Mouse (Mus musculus) heart, embryonic 15.5 days (tissue): Measurements from ENCODE around the gene Frrs1. TPM values are rescaled to one million over a fixed set of nuclear protein-coding genes. Genes with fewer than 3 reads are reported as not detected.

Experiments
- ATAC-seq: fragments of 200-750 bp; cut with Nextera tagmentation; replicated peaks from 2 replicates; pipeline ENCODE4 v1.8.0; 2017; ENCODE audit warnings: low read depth, moderate TSS enrichment; ENCODE audit not compliant: insufficient number of reproducible peaks, insufficient read depth, low FRiP score
- H3K27ac ChIP-seq: fragments of 300-500 bp; sonication (generic); 2 replicates; pipeline ENCODE4 v1.5.1; 2015; ENCODE audit warnings: mild to moderate bottlenecking, inconsistent platforms
- H3K27me3 ChIP-seq: fragments of 300-500 bp; sonication (generic); 2 replicates; pipeline ENCODE4 v1.6.1; 2015; ENCODE audit warnings: inconsistent platforms
- H3K36me3 ChIP-seq: fragments of 300-500 bp; sonication (generic); 2 replicates; pipeline ENCODE4 v1.6.1; 2015; ENCODE audit warnings: mild to moderate bottlenecking, inconsistent platforms
- H3K4me1 ChIP-seq: fragments of 300-500 bp; sonication (generic); replicated peaks from 2 replicates; pipeline ENCODE4 v1.6.1; 2015; ENCODE audit warnings: inconsistent platforms
- H3K4me2 ChIP-seq: fragments of 300-500 bp; sonication (generic); 2 replicates; pipeline ENCODE4 v1.6.1; 2015; ENCODE audit warnings: inconsistent platforms, mild to moderate bottlenecking, moderate library complexity
- H3K4me3 ChIP-seq: fragments of 300-500 bp; sonication (generic); 2 replicates; pipeline ENCODE4 v1.5.1; 2015; ENCODE audit warnings: mild to moderate bottlenecking, inconsistent platforms
- H3K9ac ChIP-seq: fragments of 300-500 bp; sonication (generic); 2 replicates; pipeline ENCODE4 v1.6.1; 2015; ENCODE audit warnings: mild to moderate bottlenecking, inconsistent platforms
- H3K9me3 ChIP-seq: fragments of 300-500 bp; sonication (generic); replicated peaks from 2 replicates; pipeline ENCODE4 v1.6.1; 2016; ENCODE audit warnings: inconsistent platforms
- whole genome bisulfite sequencing: fragments of 180-500 bp; shearing (Covaris S2); methylation state at CpG from one replicate; pipeline ENCODE4 v1.1.7; 2015; ENCODE audit warnings: mixed read lengths; 5-methylcytosine and 5-hydroxymethylcytosine counted together
- polyA plus RNA-seq: library from polyadenylated mRNA; unstranded; fragments of >200 nt; fragmentation: Nextera tagmentation; extraction: Ambion mirVana; gene quantifications from 2 replicates; pipeline ENCODE4 v1.2.1, GENCODE M21; 2015

The Frrs1 gene
- polyA plus RNA-seq, 1 experiment from 2014 or later, result 14.8 TPM

DNA sequence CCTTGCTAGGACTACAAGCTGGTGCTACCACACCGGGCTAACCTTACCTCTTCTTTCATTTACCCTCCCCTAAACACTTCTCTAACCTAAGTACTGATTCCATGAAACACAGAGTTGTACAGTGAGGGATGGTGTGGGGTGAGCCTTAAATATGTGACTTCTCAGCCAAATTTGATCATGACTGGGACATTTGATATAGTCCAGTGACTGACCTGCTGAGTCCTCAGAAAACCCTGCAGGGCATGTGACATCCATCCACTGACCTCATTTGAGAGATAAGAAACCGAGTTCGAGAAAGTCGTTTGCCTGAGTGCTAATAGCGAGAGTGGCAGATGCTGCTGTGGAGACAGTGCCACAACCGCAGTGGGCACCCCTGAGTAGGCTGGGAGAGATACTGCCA lies 55.1 kb downstream of the Frrs1 start:
- ATAC-seq, result no peak
- Histone ChIP-seq H3K36me3 (no peaks in the 10 kb centered on the region; the same call in 1 of the 2 replicates), H3K9me3 (no peaks in the 10 kb centered on the region), H3K4me1 (peaks cover 7% of the 10 kb centered on the region; the same call in 1 of the 2 replicates), H3K27ac (peak overlapping the region; percentile 26; the same call in 1 of the 2 replicates), H3K4me2 (no peak overlapping the region), H3K27me3 (no peaks in the 10 kb centered on the region), H3K4me3 (no peak overlapping the region), H3K9ac (no peak overlapping the region)
- 58% methylated on average over 6 of the region's 6 CpGs for WGBS

DNA sequence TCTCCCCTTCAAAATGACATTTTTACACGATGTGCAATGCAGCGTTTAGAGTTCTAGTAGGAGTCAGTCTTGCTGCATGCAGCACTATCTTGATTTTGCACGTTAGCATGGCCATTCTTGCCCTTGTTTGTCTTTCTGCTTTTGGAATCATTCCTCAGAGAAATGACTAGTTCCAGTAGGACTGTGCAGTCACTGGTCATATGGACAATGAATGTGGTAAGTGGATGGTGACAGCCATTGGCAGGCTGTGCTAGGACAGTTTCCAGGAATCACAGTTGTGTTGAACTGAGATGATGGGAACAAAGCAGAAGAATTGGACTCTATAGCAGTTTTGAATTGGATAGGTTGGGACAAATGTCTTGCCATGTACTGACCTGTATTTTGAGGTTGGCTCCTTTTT lies 55.7 kb downstream of the Frrs1 start:
- no peaks in the 10 kb centered on the region for H3K9me3 ChIP-seq
- H3K27me3 ChIP-seq, result no peaks in the 10 kb centered on the region
- 0 out of 2 replicates have a peak, but pooled peaks have one; percentile 43 for ATAC-seq
- no peaks in the 10 kb centered on the region; the same call in 1 of the 2 replicates for H3K36me3 ChIP-seq
- H3K4me2 ChIP-seq, result no peak overlapping the region
- H3K4me1 ChIP-seq, result peaks cover 7% of the 10 kb centered on the region; the same call in 1 of the 2 replicates
- H3K4me3 ChIP-seq, result no peak overlapping the region
- H3K27ac ChIP-seq, result peak overlapping the region; percentile 26; the same call in 1 of the 2 replicates
- 29% methylated on average over 3 of the region's 3 CpGs for WGBS
- H3K9ac ChIP-seq, result no peak overlapping the region

GRCm38 (mm10) chr3:116917016-116917415 lies 57.8 kb downstream of the Frrs1 start:
- no peak overlapping the region for H3K4me2 ChIP-seq
- H3K27me3 ChIP-seq, result no peaks in the 10 kb centered on the region
- H3K27ac ChIP-seq, result no peak overlapping the region
- WGBS, result 84% methylated on average over 4 of the region's 4 CpGs
- no peaks in the 10 kb centered on the region; the same call in 1 of the 2 replicates for H3K36me3 ChIP-seq
- H3K4me3 ChIP-seq, result no peak overlapping the region
- no peak overlapping the region for H3K9ac ChIP-seq
- peaks cover 7% of the 10 kb centered on the region; the same call in 1 of the 2 replicates for H3K4me1 ChIP-seq
- no peaks in the 10 kb centered on the region for H3K9me3 ChIP-seq
- ATAC-seq, result no peak

- Histone ChIP-seq H3K9ac (no peak overlapping the region), H3K4me1 (no peaks in the 10 kb centered on the region), H3K27me3 (no peaks in the 10 kb centered on the region), H3K4me2 (no peak overlapping the region), H3K4me3 (no peak overlapping the region), H3K9me3 (no peaks in the 10 kb centered on the region), H3K36me3 (no peaks in the 10 kb centered on the region; the same call in 1 of the 2 replicates), H3K27ac (no peak overlapping the region)
- WGBS, result 80% methylated on average over 3 of the region's 3 CpGs
- no peak for ATAC-seq
Measured at GRCm38 (mm10) chr3:116921535-116921934, 62.3 kb downstream of the Frrs1 start.

DNA sequence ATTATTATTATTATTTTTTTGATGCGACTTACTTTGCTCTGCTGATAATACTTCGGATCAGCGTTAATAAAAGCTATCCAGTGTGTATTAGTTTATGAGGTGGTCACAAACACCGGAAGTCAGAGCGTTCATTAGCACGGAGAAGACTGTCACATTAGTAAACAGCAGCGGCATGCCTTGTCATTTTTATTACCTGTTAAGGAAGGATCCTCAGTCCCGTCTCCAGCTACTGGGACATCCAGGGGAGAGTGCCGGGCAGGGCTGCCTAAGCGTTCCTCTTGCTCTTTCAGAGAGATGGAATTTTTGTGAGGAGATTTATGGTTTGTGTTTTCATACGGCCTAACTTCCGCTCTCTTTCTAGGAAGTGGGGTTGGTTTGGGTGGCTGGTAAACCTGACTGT lies 63.8 kb downstream of the Frrs1 start:
- Histone ChIP-seq H3K9me3 (no peaks in the 10 kb centered on the region), H3K4me3 (no peak overlapping the region), H3K36me3 (no peaks in the 10 kb centered on the region), H3K4me2 (no peak overlapping the region), H3K27me3 (no peaks in the 10 kb centered on the region), H3K4me1 (no peaks in the 10 kb centered on the region), H3K27ac (no peak overlapping the region), H3K9ac (no peak overlapping the region)
- ATAC-seq, result no peak
- WGBS, result 77% methylated on average over 12 of the region's 12 CpGs

DNA sequence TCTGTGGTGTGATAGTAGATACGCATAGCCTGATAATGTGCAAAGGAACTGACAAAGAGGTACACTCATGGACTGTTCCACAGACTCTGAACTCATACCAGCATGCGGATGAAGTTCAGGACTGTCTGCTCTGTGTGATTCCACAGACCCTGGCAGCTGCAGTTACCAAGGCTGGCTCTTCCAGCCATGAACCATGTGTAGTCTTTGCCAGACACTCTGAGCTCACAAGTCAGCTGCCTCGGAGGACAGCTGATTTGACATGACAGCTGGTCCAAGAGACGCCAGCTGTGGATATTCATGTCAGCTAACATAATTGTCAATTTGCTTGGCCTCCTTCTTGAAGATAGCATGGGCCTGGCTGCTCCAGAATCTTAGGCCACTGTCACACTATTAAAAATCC lies 69.7 kb downstream of the Frrs1 start:
- 0 out of 2 replicates have a peak, but pooled peaks have one; percentile 39 for ATAC-seq
- H3K4me1 ChIP-seq, result no peaks in the 10 kb centered on the region; the same call in 1 of the 2 replicates
- H3K4me2 ChIP-seq, result no peak overlapping the region
- H3K27me3 ChIP-seq, result no peaks in the 10 kb centered on the region
- H3K36me3 ChIP-seq, result no peaks in the 10 kb centered on the region
- no peak overlapping the region for H3K9ac ChIP-seq
- no peak overlapping the region for H3K27ac ChIP-seq
- H3K9me3 ChIP-seq, result no peaks in the 10 kb centered on the region
- WGBS, result 58% methylated on average over 4 of the region's 4 CpGs
- no peak overlapping the region for H3K4me3 ChIP-seq

DNA sequence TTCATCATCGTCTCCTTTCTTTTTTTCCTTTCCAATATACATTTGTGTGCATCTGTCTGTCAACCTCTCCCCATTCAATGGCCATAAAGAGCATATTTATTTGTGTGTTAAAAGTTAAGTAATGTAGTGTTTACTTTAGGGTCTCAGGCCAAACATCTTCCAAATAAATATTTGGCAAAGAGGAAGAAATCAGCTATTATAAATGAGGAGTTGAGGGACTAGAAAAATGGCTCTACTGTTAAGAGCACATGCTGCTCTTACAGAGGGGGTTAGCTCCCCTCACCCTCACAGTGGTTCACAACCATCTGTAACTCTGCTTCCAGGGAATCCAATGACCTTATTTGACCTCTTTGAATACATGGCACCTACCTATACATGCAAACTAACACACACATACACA lies 73.9 kb downstream of the Frrs1 start:
- ATAC-seq, result no peak
- 76% methylated on average over 1 of the region's 1 CpGs for WGBS

DNA sequence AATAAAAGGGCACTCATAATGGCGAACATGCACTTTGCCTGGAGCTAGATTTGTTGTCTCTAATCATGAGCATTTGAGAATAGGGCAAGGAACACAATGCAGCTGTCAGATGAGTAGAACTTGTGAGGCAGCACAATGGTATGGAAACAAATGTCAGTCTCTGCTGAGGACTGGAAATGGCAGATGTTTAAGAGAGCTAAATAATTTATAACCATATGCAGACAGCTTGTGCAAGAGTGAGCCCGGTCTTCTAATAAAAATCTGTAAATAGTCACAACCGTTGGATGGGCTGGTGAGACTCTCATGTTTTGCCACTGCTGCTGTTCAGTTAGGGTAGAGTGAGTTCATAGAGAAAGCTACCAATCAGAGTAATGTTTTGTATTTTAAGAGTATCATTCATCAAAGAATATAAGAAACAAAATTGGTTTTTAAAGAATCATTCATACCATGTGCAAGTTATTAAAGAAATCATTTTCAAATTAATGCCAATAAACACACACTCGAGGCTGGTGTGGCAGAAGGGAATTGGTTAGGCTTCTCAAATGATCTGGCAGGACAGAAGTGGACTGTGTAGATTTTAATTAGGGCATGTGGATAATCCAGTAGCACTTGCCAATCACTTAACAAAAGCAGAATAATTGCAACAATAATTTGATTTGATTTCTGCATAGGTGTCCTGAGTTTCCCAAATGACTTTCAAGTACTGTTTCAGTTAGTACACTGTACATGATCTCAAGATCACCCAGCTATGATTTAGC lies 77.8 kb downstream of the Frrs1 start:
- ATAC-seq, result no peak
- 80% methylated on average over 4 of the region's 4 CpGs for WGBS
- 0 out of 2 replicates have a peak, but pooled peaks cover 8% of the 10 kb centered on the region for H3K4me1 ChIP-seq

More for the DNA sequence above, 73.9 kb downstream of the Frrs1 start:
- Histone ChIP-seq H3K9me3 (no peaks in the 10 kb centered on the region), H3K27ac (no peak overlapping the region), H3K4me1 (no peaks in the 10 kb centered on the region; the same call in 1 of the 2 replicates), H3K27me3 (no peaks in the 10 kb centered on the region), H3K36me3 (no peaks in the 10 kb centered on the region; the same call in 1 of the 2 replicates), H3K4me3 (no peak overlapping the region), H3K4me2 (no peak overlapping the region), H3K9ac (no peak overlapping the region)

DNA sequence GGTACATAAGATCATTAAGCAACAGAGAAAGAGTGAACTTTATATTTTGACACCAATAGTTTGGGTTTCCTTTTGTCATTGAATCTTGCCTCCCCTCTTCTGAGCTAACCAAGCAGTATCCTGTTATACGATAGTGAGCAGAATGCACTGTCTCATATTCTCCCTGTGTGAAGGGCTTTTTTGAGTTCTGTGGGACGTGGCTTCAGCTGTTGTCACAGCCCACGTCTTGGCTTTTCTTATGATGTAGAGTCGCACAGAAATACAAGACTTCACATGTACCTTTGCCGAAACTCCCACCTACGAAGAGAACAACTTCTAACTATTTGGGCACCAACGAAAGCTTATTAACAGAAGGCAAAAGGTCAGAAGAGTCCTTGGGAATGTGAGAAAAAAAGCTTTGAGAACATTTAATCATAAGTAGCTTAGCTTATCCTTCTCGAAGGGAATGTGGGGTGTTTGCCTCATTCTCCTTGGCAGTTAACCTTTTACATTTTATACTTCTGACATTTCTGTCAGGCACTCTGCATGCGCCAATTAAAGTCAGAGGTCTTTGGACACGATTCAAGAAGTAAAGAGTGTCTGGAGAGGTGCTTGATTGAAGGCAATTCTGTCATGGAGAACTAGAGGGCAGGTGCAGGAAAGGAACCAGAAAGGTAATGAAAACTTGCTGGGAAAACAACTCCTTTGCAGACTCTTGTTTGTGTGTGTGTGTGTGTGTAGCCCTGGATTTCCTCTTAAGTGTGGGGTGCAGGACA lies 81.7 kb downstream of the Frrs1 start:
- Histone ChIP-seq H3K9me3 (no peaks in the 10 kb centered on the region), H3K4me2 (no peak overlapping the region), H3K4me1 (peaks cover 13% of the 10 kb centered on the region; the same call in 1 of the 2 replicates), H3K9ac (no peak overlapping the region), H3K27ac (peak overlapping the region; percentile 61), H3K27me3 (no peaks in the 10 kb centered on the region), H3K4me3 (no peak overlapping the region), H3K36me3 (no peaks in the 10 kb centered on the region; the same call in 1 of the 2 replicates)
- no peak for ATAC-seq
- WGBS, result 54% methylated on average over 10 of the region's 10 CpGs

More for the DNA sequence above, 77.8 kb downstream of the Frrs1 start:
- H3K9me3 ChIP-seq, result no peaks in the 10 kb centered on the region
- H3K9ac ChIP-seq, result no peak overlapping the region
- H3K36me3 ChIP-seq, result no peaks in the 10 kb centered on the region; the same call in 1 of the 2 replicates
- no peaks in the 10 kb centered on the region for H3K27me3 ChIP-seq
- no peak overlapping the region for H3K27ac ChIP-seq
- no peak overlapping the region for H3K4me3 ChIP-seq
- no peak overlapping the region for H3K4me2 ChIP-seq

GRCm38 (mm10) chr3:116941559-116942117 lies 82.4 kb downstream of the Frrs1 start:
- H3K4me2 ChIP-seq, result no peak overlapping the region
- H3K9ac ChIP-seq, result no peak overlapping the region
- WGBS, result 78% methylated on average over 1 of the region's 1 CpGs
- peaks cover 13% of the 10 kb centered on the region; the same call in 1 of the 2 replicates for H3K4me1 ChIP-seq
- H3K27me3 ChIP-seq, result no peaks in the 10 kb centered on the region
- H3K36me3 ChIP-seq, result no peaks in the 10 kb centered on the region; the same call in 1 of the 2 replicates
- H3K9me3 ChIP-seq, result no peaks in the 10 kb centered on the region
- H3K27ac ChIP-seq, result peak overlapping the region; percentile 61
- no peak overlapping the region for H3K4me3 ChIP-seq
- ATAC-seq, result no peak

DNA sequence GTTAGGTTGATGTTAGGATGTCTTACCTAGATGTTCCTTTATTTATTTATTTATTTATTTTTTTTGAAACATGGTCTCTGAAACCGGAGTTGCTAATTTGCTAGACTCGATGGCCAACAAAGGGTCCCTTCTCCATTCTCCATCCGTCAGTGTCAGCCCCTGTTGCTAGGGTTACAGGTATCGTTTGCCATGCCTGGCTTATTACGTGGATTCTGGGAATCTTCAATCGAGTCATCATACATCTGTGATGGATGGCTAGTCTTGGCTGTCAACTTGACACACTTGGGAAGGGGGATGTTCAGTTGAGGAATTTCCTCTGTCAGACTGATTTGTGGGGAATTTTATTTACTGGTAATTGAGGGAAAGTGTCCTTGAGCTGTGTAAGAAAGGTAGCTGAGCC lies 83.5 kb downstream of the Frrs1 start:
- no peaks in the 10 kb centered on the region for H3K9me3 ChIP-seq
- peaks cover 13% of the 10 kb centered on the region; the same call in 1 of the 2 replicates for H3K4me1 ChIP-seq
- H3K27me3 ChIP-seq, result no peaks in the 10 kb centered on the region
- H3K9ac ChIP-seq, result no peak overlapping the region
- WGBS, result 75% methylated on average over 6 of the region's 6 CpGs
- peak overlapping the region; percentile 65 for H3K27ac ChIP-seq
- H3K4me3 ChIP-seq, result no peak overlapping the region
- ATAC-seq, result no peak
- no peaks in the 10 kb centered on the region; the same call in 1 of the 2 replicates for H3K36me3 ChIP-seq
- no peak overlapping the region for H3K4me2 ChIP-seq
